Mouse (Mus musculus) liver, postnatal 0 days (tissue): ENCODE data around the gene Eri3. TPM values are rescaled to one million over a fixed set of nuclear protein-coding genes. Genes with fewer than 3 reads are reported as not detected.

ENCODE experiments used
- ATAC-seq: fragments of 200-750 bp; cut with Nextera tagmentation; 2 replicates; pipeline ENCODE4 v1.8.0; 2017; ENCODE audit warnings: mild to moderate bottlenecking, moderate library complexity
- DNase-seq: peaks from one replicate; pipeline ENCODE4 v3.0.0-alpha.2; 2016
- H3K27ac ChIP-seq: fragments of 300-500 bp; sonication (generic); 2 replicates; pipeline ENCODE4 v1.5.1; 2014; ENCODE audit warnings: antibody characterized with exemption, moderate library complexity, mild to moderate bottlenecking, low read depth
- H3K27me3 ChIP-seq: fragments of 300-500 bp; sonication (generic); 2 replicates; pipeline ENCODE4 v1.6.1; 2014; ENCODE audit warnings: low read length, control low read depth, mixed read lengths; ENCODE audit not compliant: insufficient read depth
- H3K36me3 ChIP-seq: fragments of 300-500 bp; sonication (generic); replicated peaks from 2 replicates; pipeline ENCODE4 v1.6.1; 2014; ENCODE audit warnings: mild to moderate bottlenecking, control low read depth, low read length, moderate library complexity, mixed read lengths; ENCODE audit not compliant: insufficient read depth
- H3K4me1 ChIP-seq: fragments of 300-500 bp; sonication (generic); 2 replicates; pipeline ENCODE4 v1.6.1; 2014; ENCODE audit warnings: antibody characterized with exemption, mild to moderate bottlenecking, control low read depth; ENCODE audit not compliant: insufficient read depth
- H3K4me2 ChIP-seq: fragments of 300-500 bp; sonication (generic); 2 replicates; pipeline ENCODE4 v1.6.1; 2014; ENCODE audit warnings: low read depth, mild to moderate bottlenecking, low read length, moderate library complexity, mixed read lengths
- H3K4me3 ChIP-seq: fragments of 300-500 bp; sonication (generic); 2 replicates; pipeline ENCODE4 v1.5.1; 2014; ENCODE audit warnings: low read depth, low read length
- H3K9ac ChIP-seq: fragments of 300-500 bp; sonication (generic); replicated peaks from 2 replicates; pipeline ENCODE4 v1.6.1; 2014; ENCODE audit warnings: mild to moderate bottlenecking, moderate library complexity
- H3K9me3 ChIP-seq: fragments of 300-500 bp; sonication (generic); 2 replicates; pipeline ENCODE4 v1.6.1; 2016; ENCODE audit warnings: mild to moderate bottlenecking, control low read depth, low read length, mixed read lengths
- CTCF ChIP-seq: sonication (generic); IDR thresholded peaks from 2 replicates; pipeline ENCODE4 v1.5.1; 2016; ENCODE audit warnings: antibody characterized with exemption, low read depth
- EP300 ChIP-seq: IDR thresholded peaks from 2 replicates; pipeline ENCODE4 v1.6.1; 2016; ENCODE audit warnings: antibody characterized with exemption, low read depth, mild to moderate bottlenecking
- WGBS: fragments of 180-500 bp; shearing (Covaris S2); extraction: QIAGEN DNeasy Blood & Tissue Kit; methylation state at CpG from one replicate; pipeline ENCODE4 v1.1.7; 2014; ENCODE audit not compliant: insufficient replicate concordance; 5-methylcytosine and 5-hydroxymethylcytosine counted together
- polyA plus RNA-seq: library from polyadenylated mRNA; unstranded; fragments of >200 nt; fragmentation: Nextera tagmentation; extraction: Ambion mirVana; gene quantifications from 2 replicates; pipeline ENCODE4 v1.2.1, GENCODE M21; 2015

The Eri3 gene
- polyA plus RNA-seq, 1 experiment from 2014 or later, result 27.8 TPM

DNA sequence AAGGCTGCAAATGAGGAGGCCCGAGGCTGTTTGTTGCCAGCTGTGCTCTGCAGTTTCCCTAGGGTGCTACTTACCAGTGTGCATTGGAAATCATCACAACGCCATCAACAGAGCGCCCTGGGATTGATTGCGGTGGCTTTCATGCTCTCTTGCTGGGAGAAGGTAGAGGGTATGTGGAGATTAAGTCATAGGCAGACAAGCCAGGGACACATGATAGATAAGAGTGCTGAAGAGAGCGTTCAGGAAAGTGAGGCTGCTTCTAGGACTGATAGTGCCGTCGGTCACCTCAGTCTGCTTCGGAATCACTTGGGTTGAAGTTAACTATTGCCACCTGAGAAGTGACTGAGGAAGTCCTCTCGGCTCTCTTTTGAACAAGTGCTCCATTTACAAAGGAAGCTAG lies 13.8 kb downstream of the Eri3 start:
- Histone ChIP-seq H3K4me2 (no peak overlapping the region), H3K4me1 (no peaks in the 10 kb centered on the region), H3K27me3 (no peaks in the 10 kb centered on the region), H3K9me3 (no peaks in the 10 kb centered on the region), H3K9ac (no peak overlapping the region), H3K27ac (no peak overlapping the region), H3K36me3 (peaks cover 16% of the 10 kb centered on the region), H3K4me3 (no peak overlapping the region)
- ATAC-seq (no peak), DNase-seq (no peak)
- 54% methylated on average over 9 of the region's 9 CpGs for WGBS
- TF ChIP-seq EP300 (no peak), CTCF (no peak)

- no peaks in the 10 kb centered on the region for H3K4me1 ChIP-seq
These were observed 18.7 kb downstream of the Eri3 start for GRCm38 (mm10) chr4:117568846-117569245.

GRCm38 (mm10) chr4:117570964-117571363 lies 20.8 kb downstream of the Eri3 start:
- Histone ChIP-seq H3K9me3 (no peaks in the 10 kb centered on the region), H3K36me3 (peaks cover 10% of the 10 kb centered on the region), H3K4me1 (no peaks in the 10 kb centered on the region), H3K9ac (no peak overlapping the region), H3K27ac (no peak overlapping the region), H3K4me2 (no peak overlapping the region), H3K27me3 (no peaks in the 10 kb centered on the region), H3K4me3 (no peak overlapping the region)
- TF ChIP-seq EP300 (no peak), CTCF (no peak)
- 76% methylated on average over 5 of the region's 5 CpGs for WGBS
- DNase-seq, result no peak
- ATAC-seq, result no peak

More at GRCm38 (mm10) chr4:117568846-117569245, 18.7 kb downstream of the Eri3 start:
- Histone ChIP-seq H3K9me3 (no peaks in the 10 kb centered on the region), H3K4me3 (no peak overlapping the region), H3K27ac (no peak overlapping the region), H3K4me2 (no peak overlapping the region), H3K27me3 (no peaks in the 10 kb centered on the region), H3K9ac (no peak overlapping the region), H3K36me3 (peaks cover 14% of the 10 kb centered on the region)
- no peak for DNase-seq
- WGBS, result 87% methylated on average over 2 of the region's 2 CpGs
- TF ChIP-seq CTCF, result no peak
- TF ChIP-seq EP300, result no peak
- ATAC-seq, result no peak

GRCm38 (mm10) chr4:117577579-117577978 lies 27.4 kb downstream of the Eri3 start:
- Histone ChIP-seq H3K4me2 (no peak overlapping the region), H3K27ac (no peak overlapping the region), H3K4me1 (no peaks in the 10 kb centered on the region), H3K9ac (no peak overlapping the region), H3K36me3 (peaks cover 7% of the 10 kb centered on the region; the same call in 1 of the 2 replicates), H3K27me3 (no peaks in the 10 kb centered on the region), H3K9me3 (no peaks in the 10 kb centered on the region), H3K4me3 (no peak overlapping the region)
- 87% methylated on average over 1 of the region's 1 CpGs for WGBS
- ATAC-seq (no peak), DNase-seq (no peak)
- no peak for TF ChIP-seq CTCF
- no peak for TF ChIP-seq EP300

GRCm38 (mm10) chr4:117581626-117582025 lies 31.5 kb downstream of the Eri3 start:
- no peak overlapping the region for H3K27ac ChIP-seq
- TF ChIP-seq CTCF (no peak), EP300 (no peak)
- no peaks in the 10 kb centered on the region for H3K27me3 ChIP-seq
- DNase-seq, result no peak
- H3K4me3 ChIP-seq, result no peak overlapping the region
- H3K9me3 ChIP-seq, result no peaks in the 10 kb centered on the region
- H3K4me1 ChIP-seq, result no peaks in the 10 kb centered on the region
- H3K4me2 ChIP-seq, result no peak overlapping the region
- H3K9ac ChIP-seq, result no peak overlapping the region
- 88% methylated on average over 9 of the region's 9 CpGs for WGBS
- H3K36me3 ChIP-seq, result peaks cover 24% of the 10 kb centered on the region
- no peak for ATAC-seq

- no peak overlapping the region for H3K4me2 ChIP-seq
- WGBS, result 44% methylated on average over 2 of the region's 2 CpGs
- peaks cover 35% of the 10 kb centered on the region for H3K36me3 ChIP-seq
- H3K4me3 ChIP-seq, result no peak overlapping the region
- no peak overlapping the region for H3K9ac ChIP-seq
- TF ChIP-seq EP300, result no peak
- TF ChIP-seq CTCF, result no peak
- H3K9me3 ChIP-seq, result no peaks in the 10 kb centered on the region
- H3K4me1 ChIP-seq, result no peaks in the 10 kb centered on the region
- DNase-seq, result no peak
- ATAC-seq, result no peak
- H3K27ac ChIP-seq, result no peak overlapping the region
- no peaks in the 10 kb centered on the region for H3K27me3 ChIP-seq
These were observed 35.8 kb downstream of the Eri3 start for GRCm38 (mm10) chr4:117585995-117586394.

- no peaks in the 10 kb centered on the region for H3K4me1 ChIP-seq
These were observed 37.3 kb downstream of the Eri3 start for GRCm38 (mm10) chr4:117587447-117587846.

More at GRCm38 (mm10) chr4:117587447-117587846, 37.3 kb downstream of the Eri3 start:
- DNase-seq (no peak), ATAC-seq (no peak)
- H3K9me3 ChIP-seq, result no peaks in the 10 kb centered on the region
- H3K4me3 ChIP-seq, result no peak overlapping the region
- H3K27ac ChIP-seq, result no peak overlapping the region
- H3K4me2 ChIP-seq, result no peak overlapping the region
- H3K9ac ChIP-seq, result no peak overlapping the region
- H3K27me3 ChIP-seq, result no peaks in the 10 kb centered on the region
- H3K36me3 ChIP-seq, result peaks cover 43% of the 10 kb centered on the region
- TF ChIP-seq CTCF (no peak), EP300 (no peak)
- 72% methylated on average over 4 of the region's 4 CpGs for WGBS
